Comparison of ENCODE assay signal across 8 mouse cellular contexts in the genomic region with DNA sequence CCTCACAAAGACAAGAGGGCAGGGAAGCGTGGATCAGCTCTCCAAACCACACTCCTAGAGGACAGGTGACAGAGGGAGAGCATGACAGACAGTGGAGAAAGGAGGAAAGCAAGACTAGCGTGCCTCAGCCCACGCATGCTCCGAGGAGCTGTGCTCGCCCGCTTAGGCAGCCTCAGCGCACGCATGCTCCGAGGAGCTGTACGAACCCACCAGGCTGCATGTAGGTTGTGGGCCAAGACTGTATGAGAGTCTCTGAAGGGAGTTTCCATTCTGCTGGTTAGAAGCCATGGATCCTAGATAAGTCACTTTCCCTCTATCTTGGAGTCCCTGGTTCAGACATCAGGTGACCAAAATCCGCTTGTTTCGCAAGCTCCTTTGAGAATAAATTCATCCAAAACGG. TPM values are rescaled to one million over a fixed set of nuclear protein-coding genes. Genes with fewer than 3 reads are reported as not detected.
DNase-seq lines count a peak whose midpoint lies in the region; ATAC-seq lines count a peak whose summit lies in the region.

No protein-coding gene starts in this region.

- H3K36me3 ChIP-seq in megakaryocyte, embryonic 14.5 days (replicated peaks; ENCODE audit: low read length) = no peaks in the 10 kb centered on the region
- no peaks in the 10 kb centered on the region for H3K36me3 ChIP-seq in forebrain, embryonic 12.5 days (replicated peaks)
- H3K36me3 ChIP-seq in intestine, embryonic 16.5 days (ENCODE audit: control insufficient read depth, insufficient read depth, low read length) = no peaks in the 10 kb centered on the region
- no peaks in the 10 kb centered on the region for H3K36me3 ChIP-seq in midbrain, embryonic 12.5 days

- peak overlapping the region; percentile 82 for H3K4me3 ChIP-seq in megakaryocyte, embryonic 14.5 days (replicated peaks)
- H3K4me3 ChIP-seq in forebrain, embryonic 12.5 days (replicated peaks) = peak overlapping the region; percentile 24
- H3K4me3 ChIP-seq in intestine, embryonic 16.5 days (ENCODE audit: low read length) = peak overlapping the region; percentile 3
- H3K4me3 ChIP-seq in midbrain, embryonic 12.5 days = peak overlapping the region; percentile 21

- H3K4me1 ChIP-seq in megakaryocyte, embryonic 14.5 days = peaks cover 15% of the 10 kb centered on the region
- peaks cover 42% of the 10 kb centered on the region for H3K4me1 ChIP-seq in forebrain, embryonic 12.5 days
- no peaks in the 10 kb centered on the region for H3K4me1 ChIP-seq in intestine, embryonic 16.5 days (ENCODE audit: control insufficient read depth, insufficient read depth, low read length)
- H3K4me1 ChIP-seq in midbrain, embryonic 12.5 days = peaks cover 33% of the 10 kb centered on the region

- ATAC-seq in megakaryocyte, adult 5-6 weeks (ENCODE audit: poor library complexity, severe bottlenecking) = no peak
- ATAC-seq in forebrain, embryonic 12.5 days (ENCODE audit: low FRiP score) = peak; percentile 86
- peak; percentile 52 for ATAC-seq in intestine, embryonic 16.5 days
- peak; percentile 82 for ATAC-seq in midbrain, embryonic 12.5 days (ENCODE audit: low FRiP score, low read depth)

- peak overlapping the region; percentile 49 for H3K4me2 ChIP-seq in forebrain, embryonic 12.5 days
- peak overlapping the region; percentile 37 for H3K4me2 ChIP-seq in intestine, embryonic 16.5 days (ENCODE audit: low read depth, low read length)
- peak overlapping the region; percentile 49 for H3K4me2 ChIP-seq in midbrain, embryonic 12.5 days (replicated peaks)

- peak overlapping the region; percentile 54 for H3K9ac ChIP-seq in forebrain, embryonic 12.5 days
- H3K9ac ChIP-seq in intestine, embryonic 16.5 days (ENCODE audit: low read depth, low read length) = no peak overlapping the region
- H3K9ac ChIP-seq in midbrain, embryonic 12.5 days (replicated peaks) = peak overlapping the region; percentile 54

- WGBS in forebrain, embryonic 12.5 days = 4% methylated on average over 13 of the region's 13 CpGs
- WGBS in intestine, embryonic 16.5 days = 32% methylated on average over 13 of the region's 13 CpGs
- WGBS in midbrain, embryonic 12.5 days = 2% methylated on average over 13 of the region's 13 CpGs

- peak overlapping the region; percentile 93 for H3K27ac ChIP-seq in forebrain, embryonic 12.5 days
- H3K27ac ChIP-seq in intestine, embryonic 16.5 days (ENCODE audit: low read length) = no peak overlapping the region
- H3K27ac ChIP-seq in midbrain, embryonic 12.5 days (replicated peaks) = peak overlapping the region; percentile 98

- H3K27me3 ChIP-seq in megakaryocyte, embryonic 14.5 days (replicated peaks) = peaks cover 35% of the 10 kb centered on the region
- peaks cover 7% of the 10 kb centered on the region; the same call in 1 of the 2 replicates for H3K27me3 ChIP-seq in forebrain, embryonic 12.5 days
- no peaks in the 10 kb centered on the region for H3K27me3 ChIP-seq in intestine, embryonic 16.5 days (replicated peaks; ENCODE audit: control insufficient read depth, insufficient read depth, low read length)
- H3K27me3 ChIP-seq in midbrain, embryonic 12.5 days = no peaks in the 10 kb centered on the region

- DNase-seq in testis, postnatal 14 days (ENCODE audit: low spot score) = peak; percentile 67
- no peak for DNase-seq in spleen, postnatal 10 days (ENCODE audit: low spot score in 2 of 2)
- no peak for DNase-seq in lung, postnatal 25 days (ENCODE audit: low spot score)

- peaks cover 17% of the 10 kb centered on the region for H3K9me3 ChIP-seq in megakaryocyte, embryonic 14.5 days
- 0 out of 2 replicates have a peak, but pooled peaks cover 5% of the 10 kb centered on the region for H3K9me3 ChIP-seq in forebrain, embryonic 12.5 days
- no peaks in the 10 kb centered on the region for H3K9me3 ChIP-seq in intestine, embryonic 16.5 days (ENCODE audit: control insufficient read depth, low read length)
- H3K9me3 ChIP-seq in midbrain, embryonic 12.5 days = peaks cover 4% of the 10 kb centered on the region; the same call in 1 of the 2 replicates

RNA-seq across cellular contexts. Expression of a gene that starts 29.8 kb away (rescaled TPM):
- not detected in 2 replicates for polyA plus RNA-seq in megakaryocyte, embryonic 14.5 days (2012; ENCODE audit: insufficient read depth, low replicate concordance)
- total RNA-seq in megakaryocyte, adult 5-6 weeks (2015) = not detected in 2 replicates
- total RNA-seq in megakaryocyte, adult 5-6 weeks (2017) = 0.73 TPM in 1 of 2 replicates, not detected in the other
- 43.0 and 49.3 TPM in 2 replicates for polyA plus RNA-seq in forebrain, embryonic 12.5 days (2016; fragmentation: Nextera tagmentation; extraction: Ambion mirVana)
- polyA plus RNA-seq in intestine, embryonic 16.5 days (2015; fragmentation: Nextera tagmentation; extraction: Ambion mirVana) = 4.0 and 4.1 TPM in 2 replicates
- polyA plus RNA-seq in midbrain, embryonic 12.5 days (2016; fragmentation: Nextera tagmentation; extraction: Ambion mirVana) = 72.5 and 91.2 TPM in 2 replicates

RNA-seq across cellular contexts. Expression of a gene that starts 40.2 kb away (rescaled TPM):
- 9.9 and 28.2 TPM in 2 replicates for polyA plus RNA-seq in megakaryocyte, embryonic 14.5 days (2012; ENCODE audit: insufficient read depth, low replicate concordance)
- 22.5 and 22.7 TPM in 2 replicates for total RNA-seq in megakaryocyte, adult 5-6 weeks (2015)
- 24.3 and 36.5 TPM in 2 replicates for total RNA-seq in megakaryocyte, adult 5-6 weeks (2017)
- polyA plus RNA-seq in forebrain, embryonic 12.5 days (2016; fragmentation: Nextera tagmentation; extraction: Ambion mirVana) = 51.6 and 56.5 TPM in 2 replicates
- 5.2 and 6.1 TPM in 2 replicates for polyA plus RNA-seq in intestine, embryonic 16.5 days (2015; fragmentation: Nextera tagmentation; extraction: Ambion mirVana)
- polyA plus RNA-seq in midbrain, embryonic 12.5 days (2016; fragmentation: Nextera tagmentation; extraction: Ambion mirVana) = 51.0 and 53.1 TPM in 2 replicates

Comparison
In these comparisons a context has a peak if more than half of its experiments do, and no peak if none do; other contexts are left out.
1. H3K4me3 ChIP-seq: peak in every context shown above with its lines; median percentile 82 in megakaryocyte, embryonic 14.5 days; 24 in forebrain, embryonic 12.5 days; 21 in midbrain, embryonic 12.5 days; 3 in intestine, embryonic 16.5 days.